Mouse (Mus musculus) heart, postnatal 0 days (tissue): Measurements from ENCODE around the gene Otop3.

ENCODE experiments used
- CTCF ChIP-seq: IDR thresholded peaks from 2 replicates; pipeline ENCODE4 v1.5.1; 2016; ENCODE audit warnings: antibody characterized with exemption, control low read depth, low read depth
- EP300 ChIP-seq: IDR thresholded peaks from 2 replicates; pipeline ENCODE4 v1.6.1; 2016; ENCODE audit warnings: antibody characterized with exemption, low read depth

- TF ChIP-seq EP300, result no peak
- no peak for TF ChIP-seq CTCF
Measured at GRCm38 (mm10) chr11:115290314-115290713, 44.2 kb upstream of the Otop3 start.
